Mouse (Mus musculus) left cerebral cortex, postnatal 14 days (tissue): Measurements from ENCODE around the gene Psrc1. TPM values are rescaled to one million over a fixed set of nuclear protein-coding genes. Genes with fewer than 3 reads are reported as not detected.

Source experiments
- DNase-seq, 2 experiments: peaks; one replicate each; pipeline ENCODE4 v3.0.0; 2021 to 2022; ENCODE audit warnings: low spot score in 2 of 2, mixed read lengths in 1 of 2
- intact Hi-C: fragments of 180-260 bp; cut with DNase I; formaldehyde crosslinking; loops from one replicate; pipeline ENCODE4 v1.15.1; 2025
- total RNA-seq, 2 experiments: library from RNA; stranded (reverse); gene quantifications; 2 replicates each; pipeline ENCODE4 v1.2.3; 2021

Gene Psrc1
- total RNA-seq, 2 experiments from 2014 or later: 14.7 to 15.8 TPM

- intact Hi-C loops: no loop called here
- no peak for DNase-seq
These were observed 30.2 kb downstream of the Psrc1 start for GRCm38 (mm10) chr3:108413634-108414360.

GRCm38 (mm10) chr3:108414857-108415830 is 31.5 kb downstream of the Psrc1 start, which contains the start of gene Celsr2:
TSS of gene Celsr2 (minus strand) at chr3:108415552.
- peak in 1 of 2 experiments; percentile 52 for DNase-seq
- intact Hi-C loops: no loop called here

GRCm38 (mm10) chr3:108415831-108416223 is 32.2 kb downstream of the Psrc1 start:
- intact Hi-C loops: no loop called here
- DNase-seq: peak; percentile 89 to 90

DNA sequence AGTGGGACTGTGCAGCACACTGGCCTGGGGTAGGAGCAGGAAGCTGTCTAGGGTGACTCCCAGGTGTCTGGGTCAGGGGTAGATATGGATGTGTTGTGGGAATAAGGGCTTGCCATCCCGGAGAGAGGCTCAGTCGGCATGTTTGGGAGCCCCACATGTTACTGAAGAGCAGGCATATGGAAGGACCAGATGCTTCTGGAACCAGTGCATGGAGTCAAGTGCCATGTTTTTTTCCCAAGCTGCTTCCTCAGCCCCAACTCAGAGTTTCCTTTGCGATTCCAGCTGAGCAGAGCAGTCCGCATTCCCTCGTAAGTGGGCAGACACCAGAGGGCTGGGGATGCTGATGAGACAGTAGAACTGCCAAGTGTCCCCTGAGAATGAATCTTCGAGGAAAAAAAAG is 39.4 kb downstream of the Psrc1 start:
- DNase-seq: no peak
- intact Hi-C loops: no loop called here

- DNase-seq: peak; percentile 67 to 68
These were observed 40.5 kb downstream of the Psrc1 start for GRCm38 (mm10) chr3:108423844-108424801.

GRCm38 (mm10) chr3:108424944-108425623 is 41.4 kb downstream of the Psrc1 start:
- DNase-seq: no peak
- intact Hi-C loops: no loop called here

More at GRCm38 (mm10) chr3:108423844-108424801, 40.5 kb downstream of the Psrc1 start:
- intact Hi-C loops: no loop called here

GRCm38 (mm10) chr3:108425624-108426018 is 42.0 kb downstream of the Psrc1 start:
- intact Hi-C loops: no loop called here

DNA sequence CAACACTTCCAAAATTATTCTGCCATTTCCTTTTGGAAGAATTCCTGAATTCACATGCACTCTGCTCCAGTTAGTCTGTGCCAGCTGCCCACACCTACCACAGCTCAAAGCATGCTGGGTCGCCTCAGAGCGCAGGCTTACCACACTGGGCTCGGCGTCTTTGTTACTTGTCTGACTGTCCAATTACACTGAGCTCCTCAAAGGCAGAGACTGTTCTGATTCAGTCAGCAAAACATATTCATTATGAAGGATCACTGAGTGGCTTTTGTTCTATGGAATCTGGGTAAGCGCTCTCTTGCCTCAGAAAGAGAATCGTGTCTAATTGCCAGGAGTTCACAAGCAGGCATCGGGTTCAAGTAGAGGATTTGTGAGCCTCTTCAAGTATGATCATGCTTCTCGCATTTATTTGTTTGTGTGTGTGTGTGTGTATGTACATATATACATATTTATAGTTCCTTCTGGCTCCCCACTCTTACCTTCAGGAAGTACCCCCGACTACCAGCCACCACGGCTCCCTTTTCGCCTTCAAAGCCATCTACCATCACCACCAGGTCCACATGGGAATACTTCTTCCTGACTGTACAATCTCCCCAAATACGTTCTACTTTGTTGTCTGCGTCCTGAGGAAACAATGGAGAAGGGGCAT is 49.0 kb downstream of the Psrc1 start:
- no peak for DNase-seq
- intact Hi-C loops: no loop called here

More at GRCm38 (mm10) chr3:108425624-108426018, 42.0 kb downstream of the Psrc1 start:
- DNase-seq: no peak

- intact Hi-C loops: no loop called here
- no peak for DNase-seq
These were observed 49.7 kb downstream of the Psrc1 start for GRCm38 (mm10) chr3:108433188-108433880.

DNA sequence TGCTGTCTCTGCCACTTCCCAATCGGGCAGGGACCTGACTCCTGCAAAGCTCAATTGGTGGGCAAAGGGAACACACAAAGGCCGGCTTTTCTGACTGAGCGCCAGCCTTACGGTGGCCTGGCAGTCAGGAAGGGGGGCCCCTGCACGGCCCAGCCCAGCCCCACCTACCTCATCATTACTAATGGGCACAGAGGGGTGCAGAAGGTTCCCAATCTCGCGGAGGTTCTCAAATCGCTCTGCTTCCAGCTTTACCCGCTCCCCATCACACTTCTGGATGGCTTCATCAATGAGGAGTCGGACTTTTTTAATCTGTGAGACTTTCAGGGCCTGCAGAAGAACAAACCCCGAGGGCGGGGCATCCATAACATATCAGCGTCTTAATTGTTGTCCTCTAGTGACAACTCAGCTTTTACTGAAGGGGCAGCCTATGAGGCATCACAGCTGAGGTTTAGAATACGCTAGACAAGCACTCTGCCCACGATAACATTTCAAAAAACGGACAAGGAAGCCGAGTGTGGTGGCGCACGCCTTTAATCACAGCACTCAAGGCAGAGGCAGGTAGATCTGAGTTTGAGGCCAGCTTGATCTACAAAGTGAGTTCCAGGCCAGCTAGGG is 50.3 kb downstream of the Psrc1 start:
- intact Hi-C loops: no loop called here
- DNase-seq: no peak

- DNase-seq: no peak
These were observed 52.2 kb downstream of the Psrc1 start for GRCm38 (mm10) chr3:108435701-108436379.

GRCm38 (mm10) chr3:108436380-108436714 is 52.7 kb downstream of the Psrc1 start:
- DNase-seq: no peak
- intact Hi-C loops: no loop called here

More at GRCm38 (mm10) chr3:108435701-108436379, 52.2 kb downstream of the Psrc1 start:
- intact Hi-C loops: no loop called here

Other genes starting within 250 kb of the Psrc1 start
- 10 to 100 TPM; 31.1 to 34.1 TPM for gene Gnai3, start 237.7 kb upstream of the Psrc1 start, total RNA-seq
- gene Gpr61, start 229.0 kb upstream of the Psrc1 start, total RNA-seq: 10 to 100 TPM; 19.7 to 21.0 TPM
- 10 to 100 TPM; 55.3 to 57.7 TPM for gene Amigo1, start 197.5 kb upstream of the Psrc1 start, total RNA-seq
- 10 to 100 TPM; 13.7 to 14.7 TPM for gene Cyb561d1, start 182.6 kb upstream of the Psrc1 start, total RNA-seq
- gene Atxn7l2, start 172.9 kb upstream of the Psrc1 start, total RNA-seq: 10 to 100 TPM; 22.5 to 23.0 TPM
- 1 to 10 TPM; 1.1 to 1.3 TPM for gene Sypl2, start 157.2 kb upstream of the Psrc1 start, total RNA-seq
- gene Psma5, start 126.9 kb upstream of the Psrc1 start, total RNA-seq: 10 to 100 TPM; 83.4 to 89.6 TPM
- 100 to 1,000 TPM; 245 to 264 TPM for gene Sort1, start 99.8 kb upstream of the Psrc1 start, total RNA-seq
- gene Mybphl, start 18.9 kb upstream of the Psrc1 start, total RNA-seq: under 1 TPM in 1 of 2 experiments, not detected in 1; 0.55 TPM
- gene Celsr2, start 31.7 kb downstream of the Psrc1 start, total RNA-seq: 100 to 1,000 TPM; 182 to 194 TPM
- 100 to 1,000 TPM; 198 to 206 TPM for gene Sars, start 61.4 kb downstream of the Psrc1 start, total RNA-seq
- 1 to 10 TPM; 1.4 to 1.8 TPM for gene 1700013F07Rik, start 150.3 kb downstream of the Psrc1 start, total RNA-seq
- 10 to 100 TPM; 26.9 to 31.9 TPM for gene 5330417C22Rik, start 152.7 kb downstream of the Psrc1 start, total RNA-seq
- gene Tmem167b, start 178.6 kb downstream of the Psrc1 start, total RNA-seq: 10 to 100 TPM; 36.3 to 39.0 TPM
- 10 to 100 TPM; 30.2 to 36.0 TPM for gene Taf13, start 187.9 kb downstream of the Psrc1 start, total RNA-seq
- 100 to 1,000 TPM; 131 to 147 TPM for gene Wdr47, start 207.4 kb downstream of the Psrc1 start, total RNA-seq